Mouse (Mus musculus) limb, embryonic 12.5 days (tissue): ENCODE data around the gene Exoc3l4. TPM values are rescaled to one million over a fixed set of nuclear protein-coding genes. Genes with fewer than 3 reads are reported as not detected.

Source experiments
- ATAC-seq: fragments of 200-750 bp; cut with Nextera tagmentation; 2 replicates; pipeline ENCODE4 v1.8.0; 2017; ENCODE audit warnings: low read depth, moderate TSS enrichment; ENCODE audit not compliant: insufficient number of reproducible peaks, insufficient read depth, low FRiP score, low TSS enrichment
- H3K27ac ChIP-seq: fragments of 300-500 bp; sonication (generic); 2 replicates; pipeline ENCODE4 v1.5.1; 2016; ENCODE audit warnings: mild to moderate bottlenecking, moderate library complexity
- H3K27me3 ChIP-seq: fragments of 300-500 bp; sonication (generic); 2 replicates; pipeline ENCODE4 v1.6.1; 2016; ENCODE audit warnings: mild to moderate bottlenecking, moderate library complexity
- H3K36me3 ChIP-seq: fragments of 300-500 bp; sonication (generic); 2 replicates; pipeline ENCODE4 v1.6.1; 2016; ENCODE audit warnings: mild to moderate bottlenecking, moderate library complexity
- H3K4me1 ChIP-seq: fragments of 300-500 bp; sonication (generic); replicated peaks from 2 replicates; pipeline ENCODE4 v1.6.1; 2016
- H3K4me2 ChIP-seq: fragments of 300-500 bp; sonication (generic); 2 replicates; pipeline ENCODE4 v1.6.1; 2016; ENCODE audit warnings: mild to moderate bottlenecking, moderate library complexity
- H3K4me3 ChIP-seq: fragments of 300-500 bp; sonication (generic); replicated peaks from 2 replicates; pipeline ENCODE4 v1.5.1; 2016; ENCODE audit warnings: mild to moderate bottlenecking
- H3K9ac ChIP-seq: fragments of 300-500 bp; sonication (generic); replicated peaks from 2 replicates; pipeline ENCODE4 v1.6.1; 2016; ENCODE audit warnings: mild to moderate bottlenecking, moderate library complexity
- H3K9me3 ChIP-seq: fragments of 300-500 bp; sonication (generic); 2 replicates; pipeline ENCODE4 v1.6.1; 2016; ENCODE audit warnings: mild to moderate bottlenecking, moderate library complexity
- WGBS: fragments of 180-500 bp; shearing (Covaris S2); methylation state at CpG from one replicate; pipeline ENCODE4 v1.1.7; 2016; 5-methylcytosine and 5-hydroxymethylcytosine counted together
- polyA plus RNA-seq: library from polyadenylated mRNA; unstranded; fragments of >200 nt; fragmentation: Nextera tagmentation; extraction: Ambion mirVana; gene quantifications from 2 replicates; pipeline ENCODE4 v1.2.1, GENCODE M21; 2016

Exoc3l4 gene
- polyA plus RNA-seq = 5.6 and 7.1 TPM in 2 replicates

DNA sequence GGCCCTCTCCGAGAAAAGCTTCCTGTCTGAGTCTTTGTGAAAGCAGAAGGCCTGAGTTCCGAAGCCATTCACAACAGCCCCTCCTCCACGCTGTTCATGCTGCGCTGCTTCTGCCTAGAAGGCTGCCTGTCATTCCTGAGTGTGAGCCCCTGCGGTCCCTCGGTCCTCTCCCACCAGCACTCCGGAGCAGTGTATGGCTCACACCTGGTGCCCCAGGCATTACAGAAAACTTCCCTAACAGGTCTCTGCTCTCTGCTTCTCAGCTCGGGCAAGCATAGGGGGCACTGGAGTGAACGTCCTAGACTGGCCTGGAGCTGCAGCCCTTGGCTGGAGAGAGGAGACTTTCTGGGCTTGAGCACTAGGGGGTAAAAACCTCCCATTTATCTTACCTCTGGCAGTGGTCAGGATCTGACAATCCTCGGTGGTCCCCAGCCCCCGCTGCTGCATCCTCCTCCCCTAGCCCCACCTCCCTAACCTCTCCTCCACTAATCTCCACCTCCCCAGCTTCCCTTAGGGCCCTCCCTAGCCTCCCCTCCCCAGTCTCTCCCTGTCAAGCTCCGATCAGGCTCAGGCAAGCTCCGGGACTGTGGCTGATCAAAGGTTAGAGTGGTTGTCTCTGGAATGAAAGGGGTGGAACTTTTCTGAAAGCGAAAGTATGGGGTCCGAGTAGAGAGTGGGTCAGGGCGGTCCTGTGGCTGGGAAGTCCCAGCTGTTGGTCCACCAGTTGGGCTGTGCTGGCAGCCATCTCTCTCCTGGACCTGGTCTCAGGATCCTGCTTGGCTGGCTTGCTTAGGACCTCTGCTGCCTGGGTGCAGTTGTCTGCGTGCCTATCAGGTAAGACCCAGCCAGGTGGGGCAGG, at the start of gene Exoc3l4:
Gene Exoc3l4, plus strand, starts transcription at position 97 of the 859 bp plus-strand sequence.
- Histone ChIP-seq H3K27ac (0 out of 2 replicates have a peak within 1 kb of the TSS, but pooled peaks have one; percentile 26), H3K9me3 (no peaks in the 10 kb centered on the region), H3K4me1 (peaks cover 29% of the 10 kb centered on the region), H3K4me2 (peak within 1 kb of the TSS; percentile 56), H3K36me3 (no peaks in the 10 kb centered on the region), H3K4me3 (peak within 1 kb of the TSS; percentile 25), H3K9ac (peak within 1 kb of the TSS; percentile 18; the same call in 1 of the 2 replicates), H3K27me3 (peaks cover 70% of the 10 kb centered on the region)
- WGBS = 5% methylated on average over 17 of the region's 17 CpGs
- ATAC-seq = 0 out of 2 replicates have a peak, but pooled peaks have one; percentile 9

DNA sequence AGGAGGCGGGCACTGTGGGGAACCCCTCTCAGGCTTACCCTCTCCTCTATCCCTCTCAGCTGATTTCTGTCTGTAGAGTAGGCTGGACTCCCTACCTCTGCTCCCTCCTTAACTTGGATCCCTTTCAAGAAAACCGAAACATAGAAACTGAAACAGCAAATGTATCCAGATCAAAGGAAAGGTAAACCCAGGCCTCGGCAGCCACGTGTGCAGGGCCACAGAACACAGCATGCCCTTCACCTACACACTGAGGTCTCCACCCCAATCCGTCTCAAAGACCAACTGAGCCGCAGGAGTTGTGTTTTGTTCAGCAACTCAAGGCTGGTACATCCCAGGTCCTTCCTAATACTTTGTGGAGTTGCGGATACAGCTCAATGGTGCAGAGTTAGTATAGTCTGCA, 49.8 kb upstream of the Exoc3l4 start:
- Histone ChIP-seq H3K36me3 (no peaks in the 10 kb centered on the region), H3K4me3 (no peak overlapping the region), H3K27me3 (0 out of 2 replicates have a peak, but pooled peaks cover 3% of the 10 kb centered on the region), H3K27ac (no peak overlapping the region), H3K9ac (no peak overlapping the region), H3K4me1 (peaks cover 59% of the 10 kb centered on the region), H3K9me3 (no peaks in the 10 kb centered on the region), H3K4me2 (no peak overlapping the region)
- WGBS = 81% methylated on average over 7 of the region's 7 CpGs
- ATAC-seq = no peak

- Histone ChIP-seq H3K27ac (no peak overlapping the region), H3K9ac (no peak overlapping the region), H3K4me3 (no peak overlapping the region), H3K4me1 (peaks cover 43% of the 10 kb centered on the region), H3K36me3 (no peaks in the 10 kb centered on the region), H3K9me3 (no peaks in the 10 kb centered on the region), H3K4me2 (no peak overlapping the region), H3K27me3 (0 out of 2 replicates have a peak, but pooled peaks cover 3% of the 10 kb centered on the region)
- 48% methylated on average over 4 of the region's 4 CpGs for WGBS
- ATAC-seq = no peak
Measured at GRCm38 (mm10) chr12:111370249-111370648, 46.6 kb upstream of the Exoc3l4 start.

- H3K4me3 ChIP-seq = no peak overlapping the region
- H3K27me3 ChIP-seq = no peaks in the 10 kb centered on the region
- H3K4me2 ChIP-seq = no peak overlapping the region
- no peak overlapping the region for H3K27ac ChIP-seq
- ATAC-seq = no peak
- no peak overlapping the region for H3K9ac ChIP-seq
- H3K4me1 ChIP-seq = peaks cover 58% of the 10 kb centered on the region
- no peaks in the 10 kb centered on the region for H3K9me3 ChIP-seq
- 85% methylated on average over 7 of the region's 7 CpGs for WGBS
- no peaks in the 10 kb centered on the region for H3K36me3 ChIP-seq
Measured at GRCm38 (mm10) chr12:111371905-111372304, 44.9 kb upstream of the Exoc3l4 start.

DNA sequence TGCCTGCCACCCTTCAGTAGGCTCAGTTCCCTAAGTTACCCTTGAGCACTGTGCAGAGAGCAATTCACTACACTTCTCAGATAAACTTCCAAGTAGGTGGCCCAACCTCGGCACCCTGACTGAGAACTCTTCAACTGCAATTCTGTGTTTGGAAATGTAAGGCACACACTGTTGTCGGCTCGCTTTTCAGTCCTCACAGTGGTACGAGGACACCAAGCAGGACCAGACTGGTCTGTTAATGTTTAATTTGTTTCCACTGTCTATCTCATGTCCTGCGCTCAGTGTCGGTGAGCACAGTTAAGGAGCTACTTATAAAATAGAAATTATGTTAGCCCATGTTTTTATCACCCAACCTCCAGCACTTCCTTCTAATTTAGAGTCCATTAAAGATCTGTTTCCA, 43.4 kb upstream of the Exoc3l4 start:
- no peak overlapping the region for H3K27ac ChIP-seq
- no peak overlapping the region for H3K9ac ChIP-seq
- ATAC-seq = no peak
- no peak overlapping the region for H3K4me3 ChIP-seq
- H3K36me3 ChIP-seq = no peaks in the 10 kb centered on the region
- no peaks in the 10 kb centered on the region for H3K9me3 ChIP-seq
- H3K4me1 ChIP-seq = peaks cover 49% of the 10 kb centered on the region
- no peak overlapping the region for H3K4me2 ChIP-seq
- H3K27me3 ChIP-seq = no peaks in the 10 kb centered on the region
- WGBS = 85% methylated on average over 6 of the region's 6 CpGs

DNA sequence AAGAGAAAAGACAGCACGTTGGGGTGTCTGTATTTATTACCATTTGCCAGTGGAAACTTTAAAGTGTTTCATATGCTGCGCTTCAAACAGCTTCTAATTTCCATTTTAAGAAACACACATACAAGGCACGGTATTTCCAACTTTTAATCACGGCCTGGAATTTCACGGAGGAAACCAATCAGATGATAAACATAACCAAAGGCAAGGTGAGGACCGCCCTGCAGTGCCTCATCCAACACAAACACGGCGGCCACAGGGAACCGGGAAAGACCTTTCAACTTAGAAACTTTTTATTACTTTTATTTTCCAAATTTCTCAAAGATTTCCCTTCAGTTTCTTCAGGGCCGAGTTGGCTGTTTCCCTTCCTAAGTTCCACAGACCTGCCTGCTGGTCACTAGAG, 42.1 kb upstream of the Exoc3l4 start:
- Histone ChIP-seq H3K4me2 (peak overlapping the region; percentile 96; the same call in 1 of the 2 replicates), H3K27me3 (no peaks in the 10 kb centered on the region), H3K4me3 (no peak overlapping the region), H3K36me3 (no peaks in the 10 kb centered on the region), H3K4me1 (peaks cover 38% of the 10 kb centered on the region), H3K27ac (no peak overlapping the region), H3K9ac (no peak overlapping the region), H3K9me3 (no peaks in the 10 kb centered on the region)
- ATAC-seq = no peak
- 81% methylated on average over 10 of the region's 10 CpGs for WGBS

DNA sequence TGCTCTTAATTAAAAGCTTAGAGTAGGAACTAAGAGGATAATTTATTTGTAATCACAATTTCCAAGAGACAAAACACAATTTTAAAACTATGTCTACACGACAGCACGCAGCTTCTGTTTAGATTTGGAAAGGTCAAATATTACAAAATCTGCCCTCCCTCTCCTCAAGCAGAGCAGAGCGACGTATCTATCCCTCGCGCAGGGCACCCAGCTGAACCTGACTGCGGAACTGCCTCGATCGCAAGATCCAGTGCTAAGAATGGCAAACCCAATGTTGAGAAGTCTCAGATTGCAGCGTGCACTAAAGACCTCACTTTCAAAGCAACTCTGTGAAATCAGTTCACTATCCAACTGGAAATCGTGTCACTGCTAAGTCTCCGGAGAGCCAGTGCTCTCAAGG, 41.3 kb upstream of the Exoc3l4 start:
- WGBS = 78% methylated on average over 12 of the region's 12 CpGs
- ATAC-seq = no peak
- H3K9ac ChIP-seq = peak overlapping the region; percentile 91; the same call in 1 of the 2 replicates
- no peak overlapping the region for H3K27ac ChIP-seq
- peak overlapping the region; percentile 96 for H3K4me3 ChIP-seq
- no peaks in the 10 kb centered on the region for H3K27me3 ChIP-seq
- no peaks in the 10 kb centered on the region for H3K36me3 ChIP-seq
- H3K4me2 ChIP-seq = peak overlapping the region; percentile 96
- no peaks in the 10 kb centered on the region for H3K9me3 ChIP-seq
- H3K4me1 ChIP-seq = peaks cover 29% of the 10 kb centered on the region

DNA sequence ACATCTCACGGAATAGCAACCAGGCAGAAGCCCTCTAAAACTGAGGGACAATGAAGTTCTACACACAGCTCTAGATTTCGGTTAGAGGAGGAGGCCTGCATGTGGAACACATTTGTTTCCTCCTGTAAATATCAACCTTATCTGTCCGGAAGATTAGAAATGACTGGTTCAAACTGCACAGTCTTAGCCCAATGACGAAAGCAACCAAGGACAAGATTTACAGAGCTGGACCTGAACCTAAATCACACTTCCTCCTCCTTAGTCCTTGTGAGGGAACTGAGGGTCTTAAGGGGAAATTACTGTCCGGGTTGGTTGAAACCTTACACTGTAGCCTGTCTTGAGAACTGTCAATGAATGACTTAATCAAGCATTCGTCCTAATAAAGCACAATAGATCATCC, 40.8 kb upstream of the Exoc3l4 start:
- Histone ChIP-seq H3K27me3 (no peaks in the 10 kb centered on the region), H3K9ac (peak overlapping the region; percentile 91; the same call in 1 of the 2 replicates), H3K9me3 (no peaks in the 10 kb centered on the region), H3K36me3 (no peaks in the 10 kb centered on the region), H3K4me3 (peak overlapping the region; percentile 96), H3K4me1 (peaks cover 24% of the 10 kb centered on the region), H3K4me2 (peak overlapping the region; percentile 96), H3K27ac (no peak overlapping the region)
- WGBS = 36% methylated on average over 6 of the region's 6 CpGs
- no peak for ATAC-seq

GRCm38 (mm10) chr12:111376826-111377331, 39.9 kb upstream of the Exoc3l4 start:
- WGBS = under 1% methylated on average over 49 of the region's 49 CpGs
- peak overlapping the region; percentile 87 for H3K27ac ChIP-seq
- ATAC-seq = peak; percentile 50
- no peaks in the 10 kb centered on the region for H3K9me3 ChIP-seq
- peak overlapping the region; percentile 91 for H3K9ac ChIP-seq
- no peaks in the 10 kb centered on the region for H3K27me3 ChIP-seq
- no peaks in the 10 kb centered on the region for H3K36me3 ChIP-seq
- peak overlapping the region; percentile 96 for H3K4me2 ChIP-seq
- peaks cover 21% of the 10 kb centered on the region for H3K4me1 ChIP-seq
- peak overlapping the region; percentile 96 for H3K4me3 ChIP-seq

DNA sequence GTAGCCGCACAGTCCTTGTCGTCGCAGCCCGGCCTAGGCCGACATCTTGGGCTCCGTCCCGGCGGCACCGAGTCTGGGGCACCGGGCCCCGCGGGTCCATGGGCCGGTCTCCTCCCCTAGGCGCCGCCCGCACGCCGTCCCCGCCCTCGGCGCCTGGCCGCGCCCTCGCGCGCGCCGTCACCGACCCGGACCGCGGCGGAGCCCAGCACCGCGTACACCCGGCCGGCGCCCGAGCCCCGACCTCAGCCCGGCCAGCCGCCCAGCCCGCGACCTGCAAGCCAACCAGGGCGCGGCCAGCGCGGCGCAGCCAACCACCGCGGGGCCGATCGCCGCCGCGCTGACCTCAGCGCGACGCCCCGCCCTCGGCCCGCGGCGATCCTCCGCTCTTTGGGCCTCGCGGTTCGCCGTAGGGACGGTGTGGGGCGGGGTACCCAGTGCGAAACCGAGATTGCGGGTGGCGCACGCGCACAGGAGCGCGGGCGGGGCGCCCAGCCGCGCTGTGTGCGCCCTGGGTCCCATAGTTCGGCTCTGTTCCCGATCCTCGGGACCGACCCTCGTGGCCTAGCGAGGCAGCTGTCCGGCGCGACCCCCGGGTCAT, 39.3 kb upstream of the Exoc3l4 start, which contains the start of gene Cdc42bpb:
Gene Cdc42bpb, minus strand, starts transcription at position 343 of the 598 bp plus-strand sequence.
- peak; percentile 91 for ATAC-seq
- H3K27me3 ChIP-seq = no peaks in the 10 kb centered on the region
- peak within 1 kb of the TSS; percentile 91 for H3K9ac ChIP-seq
- peak within 1 kb of the TSS; percentile 96 for H3K4me2 ChIP-seq
- H3K9me3 ChIP-seq = no peaks in the 10 kb centered on the region
- 1% methylated on average over 82 of the region's 94 CpGs for WGBS
- H3K27ac ChIP-seq = peak within 1 kb of the TSS; percentile 87
- H3K36me3 ChIP-seq = no peaks in the 10 kb centered on the region
- peak within 1 kb of the TSS; percentile 96 for H3K4me3 ChIP-seq
- peaks cover 21% of the 10 kb centered on the region for H3K4me1 ChIP-seq

- Histone ChIP-seq H3K36me3 (no peaks in the 10 kb centered on the region), H3K9me3 (no peaks in the 10 kb centered on the region), H3K27me3 (no peaks in the 10 kb centered on the region), H3K27ac (peak overlapping the region; percentile 87), H3K4me2 (peak overlapping the region; percentile 96), H3K4me3 (peak overlapping the region; percentile 96), H3K9ac (peak overlapping the region; percentile 91), H3K4me1 (peaks cover 21% of the 10 kb centered on the region)
- WGBS = under 1% methylated on average over 32 of the region's 32 CpGs
- peak; percentile 57; the same call in 1 of the 2 replicates for ATAC-seq
Measured at GRCm38 (mm10) chr12:111377986-111378490, 38.8 kb upstream of the Exoc3l4 start.
